Mouse (Mus musculus) urinary bladder, postnatal 14 days (tissue): ENCODE results near the gene Tcf7.
A peak's percentile ranks its signal among the peaks of the same experiment; 100 is the strongest.
"Not testable (repeated sequence)": the region's sequence is repeated elsewhere in the genome, so short reads cannot be mapped to it uniquely, and the experiment has no call there.

Experiments
- DNase-seq: peaks from one replicate; pipeline ENCODE4 v3.0.0; 2021; ENCODE audit warnings: low spot score

Gene Tcf7

DNA sequence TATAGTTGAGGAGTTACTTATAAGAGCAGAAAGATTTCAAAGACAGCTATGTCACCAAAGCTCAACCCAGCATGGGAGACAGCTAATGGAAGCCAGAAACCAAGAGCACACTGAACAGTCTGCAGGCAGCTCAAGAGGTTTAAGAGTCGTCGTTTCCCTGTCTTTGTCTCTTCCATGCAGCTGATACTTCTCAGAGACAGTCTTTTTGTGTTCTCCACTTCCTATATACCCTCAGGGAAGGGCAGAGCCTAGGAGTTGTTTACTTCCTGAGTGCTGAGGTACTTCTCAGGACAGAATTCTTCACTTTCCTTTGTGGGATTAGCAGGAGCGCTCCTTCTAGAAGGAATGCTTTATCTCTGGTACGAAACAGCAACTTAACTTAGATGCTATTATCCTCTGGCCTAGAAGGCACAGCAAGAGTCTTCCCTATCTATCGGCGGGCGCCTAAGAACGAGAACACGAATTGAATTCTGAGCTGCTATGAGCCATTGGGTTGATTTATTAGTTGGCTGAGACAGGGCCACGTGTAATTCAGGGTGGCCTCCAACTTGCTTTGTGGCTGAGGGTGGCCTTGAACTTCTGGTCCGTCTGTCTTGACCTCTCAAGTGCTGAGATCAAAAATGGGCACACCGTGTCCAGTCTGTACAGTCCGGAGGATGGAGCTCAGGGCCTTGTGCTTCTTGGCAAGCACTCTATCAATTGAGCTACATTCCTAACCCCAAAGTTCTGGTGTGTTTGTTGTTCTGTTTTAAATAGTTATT lies 55.2 kb downstream of the Tcf7 start:
- DNase-seq, result no peak

DNA sequence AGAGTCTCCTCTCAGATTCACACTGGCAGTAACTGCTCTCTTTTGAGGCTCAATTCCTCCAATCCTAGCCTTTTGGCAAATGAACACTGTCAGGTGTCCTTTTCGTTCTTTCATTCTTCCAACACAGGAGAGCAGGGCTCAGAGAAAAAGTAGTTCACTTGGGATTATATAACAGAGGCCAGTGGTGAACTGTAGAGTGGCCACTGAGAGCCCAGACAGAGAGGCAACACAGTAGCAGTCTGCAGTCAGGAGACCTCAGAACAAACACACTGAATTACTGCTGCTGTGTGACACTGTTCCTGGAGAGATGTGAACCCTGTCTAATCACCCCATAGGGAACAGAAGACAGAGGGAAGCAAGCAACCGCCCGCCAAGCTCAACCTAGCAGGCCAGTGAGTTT lies 55.8 kb downstream of the Tcf7 start:
- DNase-seq, result no peak

DNA sequence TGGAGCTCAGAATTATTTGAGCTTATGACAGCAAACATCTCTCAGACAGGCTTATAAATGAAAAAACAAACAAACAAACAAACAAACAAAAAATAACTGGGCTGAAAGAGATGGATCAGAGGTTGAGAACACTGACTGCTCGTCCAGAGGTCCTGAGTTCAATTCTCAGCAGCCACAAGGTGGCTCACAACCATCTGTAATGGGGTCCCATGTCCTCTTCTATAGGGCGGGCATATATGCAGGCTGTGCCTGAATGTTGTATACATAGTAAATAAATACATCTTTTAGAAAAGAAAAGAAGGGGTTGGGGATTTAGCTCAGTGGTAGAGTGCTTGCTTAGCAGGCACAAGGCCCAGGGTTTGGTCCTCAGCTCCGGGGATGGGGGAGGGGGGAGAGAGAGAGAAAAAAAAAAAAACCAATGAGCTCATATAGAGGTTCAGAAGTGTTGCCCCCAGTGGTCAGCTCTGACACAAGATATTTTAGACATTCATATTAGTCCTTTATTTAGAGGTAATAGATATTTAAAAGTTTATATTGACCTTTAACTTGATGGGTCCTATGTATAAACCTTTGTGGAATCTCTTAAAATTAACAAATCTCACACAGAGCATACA lies 56.7 kb downstream of the Tcf7 start:
- DNase-seq, result no peak

DNA sequence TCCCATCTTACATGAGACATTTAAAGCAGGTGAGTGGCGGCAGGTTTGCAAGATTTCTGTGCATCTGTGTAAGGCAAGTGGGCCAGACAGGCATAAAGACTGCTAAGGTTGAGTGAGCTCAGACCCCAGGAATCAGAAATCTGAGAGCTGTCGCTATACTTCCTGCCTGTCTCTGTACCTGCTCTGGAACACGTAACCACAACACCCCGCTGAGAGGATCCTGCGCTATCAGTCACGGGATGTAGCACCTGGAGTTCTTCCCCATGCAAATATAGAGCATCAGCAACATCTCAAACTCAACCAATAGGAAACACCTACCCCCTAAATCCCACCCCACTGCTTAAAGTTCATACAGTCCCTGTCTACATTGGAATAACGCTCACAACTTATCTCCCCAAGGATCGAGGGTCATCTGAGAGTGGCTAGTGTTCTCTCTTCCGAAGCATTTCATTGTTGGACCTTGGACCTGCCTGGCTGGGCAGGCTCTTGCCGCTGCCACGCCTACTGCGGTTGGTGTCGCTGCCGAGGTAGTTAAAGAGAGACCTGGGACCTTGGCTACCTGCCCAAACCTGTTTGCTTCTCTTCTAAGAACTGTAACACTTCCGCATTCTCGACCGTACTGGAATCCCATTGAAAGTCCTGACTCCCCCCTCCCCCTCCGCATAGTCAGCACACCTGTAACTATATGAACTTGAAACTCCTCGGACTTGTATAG lies 58.7 kb downstream of the Tcf7 start:
- peak; percentile 89 for DNase-seq

DNA sequence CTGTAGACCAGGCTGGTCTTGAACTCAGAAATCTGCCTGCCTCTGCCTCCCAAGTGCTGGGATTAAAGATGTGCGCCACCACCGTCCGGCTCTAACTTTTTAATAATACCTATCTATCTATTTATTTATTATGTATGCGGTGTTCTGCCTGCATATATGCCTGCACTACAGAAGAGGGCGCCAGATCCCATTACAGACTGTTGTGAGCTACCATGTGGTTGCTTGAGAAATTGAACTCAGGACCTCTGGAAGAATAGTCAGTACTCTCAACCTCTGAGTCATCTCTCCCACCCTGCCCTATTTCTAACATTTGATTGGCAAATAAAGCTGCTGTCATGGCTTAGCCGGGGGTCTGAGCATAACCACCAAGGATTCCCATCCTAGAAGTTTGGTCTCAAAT lies 59.9 kb downstream of the Tcf7 start:
- no peak for DNase-seq

DNA sequence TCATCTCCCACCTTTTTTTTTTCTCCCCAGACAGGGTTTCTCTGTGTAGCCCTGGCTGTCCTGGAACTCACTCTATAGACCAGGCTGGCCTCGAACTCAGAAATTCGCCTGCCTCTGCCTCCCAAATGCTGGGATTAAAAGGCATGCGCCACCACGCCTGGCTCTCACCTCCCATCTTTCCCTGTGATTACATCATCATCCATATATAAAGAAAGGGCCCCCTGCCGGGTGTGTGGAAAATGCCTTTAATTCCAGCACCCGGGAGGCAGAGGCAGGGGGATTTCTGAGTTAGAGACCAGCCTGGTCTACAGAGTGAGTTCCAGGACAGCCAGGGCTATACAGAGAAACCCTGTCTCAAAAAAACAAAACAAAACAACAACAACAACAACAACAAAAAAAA lies 60.9 kb downstream of the Tcf7 start:
- DNase-seq, result not testable (repeated sequence)

DNA sequence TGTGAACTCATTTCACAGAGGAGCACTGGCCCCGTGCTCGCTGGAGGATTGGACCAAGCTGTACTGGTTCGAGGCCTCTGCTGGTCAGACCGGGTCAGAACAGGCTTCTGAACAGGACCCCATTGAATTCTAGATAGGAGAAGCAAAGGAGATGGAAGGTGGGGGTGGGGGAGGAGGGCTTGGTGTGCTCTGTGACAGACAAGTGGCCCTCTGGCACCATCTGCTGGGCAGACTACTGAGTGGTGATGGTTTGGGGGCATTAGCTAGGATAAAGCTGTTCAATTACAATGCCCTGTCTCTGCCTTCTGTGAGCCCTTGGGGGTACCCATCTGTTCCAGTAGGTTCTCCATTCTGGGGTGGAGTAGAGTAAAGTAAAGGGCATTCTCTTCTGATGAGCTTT lies 62.5 kb downstream of the Tcf7 start:
- DNase-seq, result peak; percentile 75

DNA sequence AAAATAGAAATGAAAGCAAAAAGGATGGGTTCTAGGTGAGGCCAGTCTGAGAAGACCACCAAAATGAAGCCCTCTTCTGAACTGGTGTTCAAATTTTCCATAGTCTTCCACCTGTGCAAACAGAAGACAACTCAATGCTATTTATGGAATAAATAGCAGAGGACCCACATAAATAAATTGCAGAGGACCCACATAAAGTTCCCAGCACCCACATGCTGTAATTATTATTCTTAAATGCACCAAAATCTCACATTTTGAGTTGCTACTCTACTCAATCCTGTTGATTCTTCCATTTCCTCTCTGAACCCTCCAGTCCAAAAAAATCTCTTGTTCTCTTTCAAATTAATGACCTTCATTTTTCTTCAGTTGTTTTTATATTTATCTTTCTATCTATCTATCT lies 68.9 kb downstream of the Tcf7 start, which contains the start of gene Olfr1371:
Olfr1371 (minus strand) TSS at position 101 of the 400 bp plus-strand sequence.
- DNase-seq, result no peak
